Mouse (Mus musculus): Measurements from ENCODE around the gene Aox2. TPM values are rescaled to one million over a fixed set of nuclear protein-coding genes. Genes with fewer than 3 reads are reported as not detected.

Gene Aox2
- polyA plus RNA-seq (2014; fragmentation: Nextera tagmentation; extraction: Ambion mirVana), result 0.10 TPM in 2 replicates

DNA sequence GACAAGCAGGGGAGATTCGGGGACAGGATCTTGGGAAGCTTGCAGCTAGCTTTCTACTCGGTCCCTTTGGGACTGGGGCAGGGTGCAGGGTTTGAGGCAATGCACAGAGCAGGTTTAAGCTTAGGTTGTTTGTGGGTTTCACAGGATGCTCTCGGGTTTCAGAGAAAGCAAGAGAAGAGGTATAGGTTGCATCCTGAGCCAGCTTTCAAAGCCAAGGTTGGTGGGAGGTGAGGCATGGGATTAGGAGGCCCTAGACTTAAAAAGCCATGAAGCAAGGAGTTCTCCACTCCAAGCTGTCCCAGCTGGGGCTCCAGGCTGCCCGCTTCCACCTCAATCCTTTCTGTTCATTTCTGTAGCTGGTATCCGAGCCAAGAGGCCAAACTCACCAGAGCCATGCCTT lies at the start of gene Aox2:
Gene Aox2, plus strand, starts transcription at position 301 of the 400 bp plus-strand sequence.
- Histone ChIP-seq H3K4me1 (ENCODE audit: control insufficient read depth, insufficient read depth, low read length) (peaks cover 4% of the 10 kb centered on the region; the same call in 1 of the 2 replicates), H3K9me3 (ENCODE audit: control insufficient read depth, low read depth, low read length) (no peaks in the 10 kb centered on the region), H3K36me3 (ENCODE audit: control insufficient read depth, insufficient read depth, low read length) (no peaks in the 10 kb centered on the region), H3K27me3 (ENCODE audit: control insufficient read depth, insufficient read depth, low read length) (no peaks in the 10 kb centered on the region), H3K9ac (replicated peaks; ENCODE audit: low read depth, low read length) (no peak within 1 kb of the TSS), H3K4me2 (replicated peaks; ENCODE audit: low read depth, low read length) (no peak within 1 kb of the TSS), H3K4me3 (ENCODE audit: low read depth, low read length) (no peak within 1 kb of the TSS), H3K27ac (ENCODE audit: low read length) (no peak within 1 kb of the TSS)
- ATAC-seq (ENCODE audit: insufficient number of reproducible peaks, insufficient read depth, low FRiP score, low read depth), result no peak
- 66% methylated on average over 5 of the region's 5 CpGs for WGBS

DNA sequence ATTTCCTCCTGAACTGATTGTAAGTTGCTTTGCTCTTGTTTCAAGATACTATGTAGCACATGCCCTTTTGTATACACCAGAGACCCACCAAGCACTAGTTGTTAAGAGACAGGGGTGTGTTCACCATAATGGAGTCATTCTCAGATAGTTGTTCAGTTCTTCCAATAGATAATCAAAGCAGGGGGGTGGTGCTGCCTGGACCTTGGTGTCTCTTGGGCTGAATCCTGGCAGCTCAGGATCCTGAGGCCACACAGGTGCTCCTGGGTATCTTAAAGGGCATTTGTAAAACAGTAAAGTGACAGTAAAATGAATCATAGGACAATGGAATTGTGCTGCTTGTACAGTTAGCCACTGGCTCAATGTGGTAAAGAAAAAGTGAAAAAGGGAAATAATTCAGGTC lies 49.2 kb upstream of the Aox2 start:
- no peaks in the 10 kb centered on the region for H3K9me3 ChIP-seq (ENCODE audit: control insufficient read depth, low read depth, low read length)
- no peak overlapping the region for H3K27ac ChIP-seq (ENCODE audit: low read length)
- H3K27me3 ChIP-seq (ENCODE audit: control insufficient read depth, insufficient read depth, low read length), result no peaks in the 10 kb centered on the region
- no peak overlapping the region for H3K4me2 ChIP-seq (replicated peaks; ENCODE audit: low read depth, low read length)
- ATAC-seq (ENCODE audit: insufficient number of reproducible peaks, insufficient read depth, low FRiP score, low read depth), result no peak
- no peaks in the 10 kb centered on the region for H3K36me3 ChIP-seq (ENCODE audit: control insufficient read depth, insufficient read depth, low read length)
- no peak overlapping the region for H3K4me3 ChIP-seq (ENCODE audit: low read depth, low read length)
- no peak overlapping the region for H3K9ac ChIP-seq (replicated peaks; ENCODE audit: low read depth, low read length)
- H3K4me1 ChIP-seq (ENCODE audit: control insufficient read depth, insufficient read depth, low read length), result no peaks in the 10 kb centered on the region

DNA sequence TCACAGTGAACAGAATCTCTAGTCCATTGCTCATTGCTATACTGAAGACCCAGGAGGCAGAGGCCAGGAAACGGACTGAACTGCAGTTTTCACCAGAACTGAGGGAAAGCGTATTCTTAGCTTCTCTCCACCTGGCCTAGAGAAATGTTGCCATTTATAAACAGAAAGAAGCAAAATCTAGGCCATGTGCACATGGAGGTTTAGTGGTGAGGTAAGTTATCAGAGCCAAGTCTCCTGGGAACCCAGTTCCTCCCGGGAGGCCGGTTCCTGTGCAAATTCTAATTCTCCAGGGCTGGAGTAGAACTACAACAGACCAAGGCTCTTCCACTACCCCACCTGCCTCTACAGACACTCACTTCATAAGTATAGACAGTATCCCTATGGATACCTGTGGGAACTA lies 48.4 kb upstream of the Aox2 start:
- H3K27me3 ChIP-seq (ENCODE audit: control insufficient read depth, insufficient read depth, low read length), result no peaks in the 10 kb centered on the region
- ATAC-seq (ENCODE audit: insufficient number of reproducible peaks, insufficient read depth, low FRiP score, low read depth), result no peak
- 81% methylated on average over 4 of the region's 4 CpGs for WGBS

DNA sequence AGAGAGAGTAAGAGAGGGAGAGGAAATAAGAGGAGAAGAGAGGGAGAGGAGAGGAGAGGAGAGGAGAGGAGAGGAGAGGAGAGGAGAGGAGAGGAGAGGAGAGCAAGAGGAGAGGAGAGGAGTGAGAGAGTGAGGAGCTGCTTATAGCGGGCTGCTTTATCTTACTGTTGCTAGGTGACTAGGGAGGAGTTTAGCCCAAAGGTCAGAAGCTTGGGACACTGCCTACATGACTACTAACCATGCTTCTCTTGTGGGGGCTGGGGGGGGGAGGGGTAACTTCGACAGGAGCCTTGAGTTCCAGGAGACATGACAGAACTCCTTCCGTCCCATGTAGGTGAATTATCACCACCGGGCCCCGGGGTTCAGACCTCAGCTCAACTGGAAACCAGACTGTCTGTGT lies 47.6 kb upstream of the Aox2 start:
- Histone ChIP-seq H3K9ac (replicated peaks; ENCODE audit: low read depth, low read length) (no peak overlapping the region), H3K27ac (ENCODE audit: low read length) (no peak overlapping the region), H3K4me3 (ENCODE audit: low read depth, low read length) (no peak overlapping the region), H3K9me3 (ENCODE audit: control insufficient read depth, low read depth, low read length) (no peaks in the 10 kb centered on the region), H3K27me3 (ENCODE audit: control insufficient read depth, insufficient read depth, low read length) (no peaks in the 10 kb centered on the region), H3K36me3 (ENCODE audit: control insufficient read depth, insufficient read depth, low read length) (no peaks in the 10 kb centered on the region), H3K4me2 (replicated peaks; ENCODE audit: low read depth, low read length) (no peak overlapping the region), H3K4me1 (ENCODE audit: control insufficient read depth, insufficient read depth, low read length) (no peaks in the 10 kb centered on the region)
- WGBS, result 25% methylated on average over 5 of the region's 5 CpGs
- ATAC-seq (ENCODE audit: insufficient number of reproducible peaks, insufficient read depth, low FRiP score, low read depth), result no peak

More for the DNA sequence above, 48.4 kb upstream of the Aox2 start:
- Histone ChIP-seq H3K9ac (replicated peaks; ENCODE audit: low read depth, low read length) (no peak overlapping the region), H3K27ac (ENCODE audit: low read length) (no peak overlapping the region), H3K4me3 (ENCODE audit: low read depth, low read length) (no peak overlapping the region), H3K4me2 (replicated peaks; ENCODE audit: low read depth, low read length) (no peak overlapping the region), H3K36me3 (ENCODE audit: control insufficient read depth, insufficient read depth, low read length) (no peaks in the 10 kb centered on the region), H3K4me1 (ENCODE audit: control insufficient read depth, insufficient read depth, low read length) (no peaks in the 10 kb centered on the region), H3K9me3 (ENCODE audit: control insufficient read depth, low read depth, low read length) (no peaks in the 10 kb centered on the region)

DNA sequence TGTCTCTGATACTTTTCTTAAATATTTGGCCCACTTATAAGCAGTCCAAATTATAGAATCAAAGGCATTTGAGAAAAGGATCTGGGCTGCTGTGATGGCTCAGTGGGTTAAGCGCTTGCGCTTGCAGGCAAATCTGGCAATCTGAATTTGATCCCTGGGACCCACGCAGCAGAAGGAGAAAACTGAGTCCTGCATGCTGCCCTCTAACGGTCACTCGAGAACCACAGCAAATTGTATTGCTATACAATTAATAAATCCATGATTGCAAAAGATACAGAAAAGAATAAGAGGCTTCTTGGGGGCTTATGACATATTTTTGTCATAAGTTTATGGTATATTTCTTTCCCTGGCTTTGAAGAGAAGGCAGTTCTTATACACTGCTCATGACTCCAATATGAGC lies 42.7 kb upstream of the Aox2 start:
- no peak overlapping the region for H3K9ac ChIP-seq (replicated peaks; ENCODE audit: low read depth, low read length)
- ATAC-seq (ENCODE audit: insufficient number of reproducible peaks, insufficient read depth, low FRiP score, low read depth), result no peak
- no peak overlapping the region for H3K4me2 ChIP-seq (replicated peaks; ENCODE audit: low read depth, low read length)
- WGBS, result 54% methylated on average over 5 of the region's 5 CpGs
- H3K4me3 ChIP-seq (ENCODE audit: low read depth, low read length), result no peak overlapping the region
- no peaks in the 10 kb centered on the region for H3K4me1 ChIP-seq (ENCODE audit: control insufficient read depth, insufficient read depth, low read length)
- H3K27ac ChIP-seq (ENCODE audit: low read length), result no peak overlapping the region
- no peaks in the 10 kb centered on the region for H3K36me3 ChIP-seq (ENCODE audit: control insufficient read depth, insufficient read depth, low read length)
- H3K9me3 ChIP-seq (ENCODE audit: control insufficient read depth, low read depth, low read length), result no peaks in the 10 kb centered on the region
- H3K27me3 ChIP-seq (ENCODE audit: control insufficient read depth, insufficient read depth, low read length), result no peaks in the 10 kb centered on the region

DNA sequence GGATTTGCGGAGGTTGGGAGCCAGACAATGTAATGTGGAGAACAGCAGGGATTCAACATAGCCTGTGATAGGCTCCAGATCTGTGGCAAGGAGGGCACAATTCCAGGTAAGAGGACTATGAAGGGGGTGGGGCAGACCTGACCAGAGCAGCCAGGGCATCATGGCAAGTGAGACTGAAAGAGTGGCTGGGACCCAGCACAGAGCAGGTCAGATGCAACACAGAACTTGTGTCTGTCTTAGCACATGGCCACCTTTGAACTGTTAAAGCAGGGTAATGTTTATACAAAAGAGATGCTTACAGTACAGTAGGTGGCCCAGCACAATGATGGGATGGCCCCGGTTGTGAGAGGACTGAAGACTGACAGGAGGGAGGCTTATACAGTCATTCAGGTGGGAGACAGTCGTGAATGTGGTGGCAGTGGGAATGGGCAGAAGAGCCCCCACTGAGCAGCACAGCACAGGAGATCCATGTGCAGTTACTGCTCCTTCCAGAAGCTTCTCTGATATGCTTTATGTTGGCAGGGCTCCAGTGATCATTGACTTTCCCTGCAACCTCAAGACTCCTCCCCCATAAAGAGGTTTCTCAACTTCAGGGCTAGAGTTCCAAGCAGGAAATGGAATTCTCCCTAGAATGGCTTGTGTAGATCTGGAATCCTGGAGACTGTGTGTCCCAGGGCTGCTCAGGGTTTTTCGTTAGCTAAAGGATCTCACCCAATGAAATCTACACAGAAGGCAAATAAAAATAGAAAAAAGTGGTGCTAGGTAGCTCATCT lies 40.4 kb upstream of the Aox2 start:
- H3K36me3 ChIP-seq (ENCODE audit: control insufficient read depth, insufficient read depth, low read length), result no peaks in the 10 kb centered on the region
- 81% methylated on average over 4 of the region's 4 CpGs for WGBS
- H3K4me1 ChIP-seq (ENCODE audit: control insufficient read depth, insufficient read depth, low read length), result no peaks in the 10 kb centered on the region
- H3K27me3 ChIP-seq (ENCODE audit: control insufficient read depth, insufficient read depth, low read length), result no peaks in the 10 kb centered on the region
- no peak overlapping the region for H3K4me2 ChIP-seq (replicated peaks; ENCODE audit: low read depth, low read length)
- H3K9me3 ChIP-seq (ENCODE audit: control insufficient read depth, low read depth, low read length), result no peaks in the 10 kb centered on the region
- H3K9ac ChIP-seq (replicated peaks; ENCODE audit: low read depth, low read length), result no peak overlapping the region
- no peak overlapping the region for H3K27ac ChIP-seq (ENCODE audit: low read length)
- H3K4me3 ChIP-seq (ENCODE audit: low read depth, low read length), result no peak overlapping the region
- ATAC-seq (ENCODE audit: insufficient number of reproducible peaks, insufficient read depth, low FRiP score, low read depth), result peak; percentile 14; the same call in 1 of the 2 replicates

DNA sequence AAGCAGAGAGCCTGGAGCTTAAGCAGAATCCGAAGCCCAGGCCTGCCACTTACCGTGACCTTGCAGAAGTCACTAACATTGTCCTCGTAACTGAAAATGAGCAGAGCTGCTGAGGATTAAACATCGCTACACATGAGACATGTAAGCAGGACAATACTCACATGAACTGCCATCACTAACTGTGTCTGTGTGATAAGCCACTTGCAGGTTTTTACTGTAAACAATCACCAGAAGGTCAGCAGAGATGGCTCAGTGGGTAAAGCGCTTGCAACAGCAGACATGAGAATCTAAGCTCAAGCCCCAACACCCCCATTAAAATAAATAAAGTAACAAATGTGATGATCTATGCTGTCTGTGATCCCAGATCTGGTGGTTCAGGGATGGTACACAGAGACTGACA lies 39.7 kb upstream of the Aox2 start:
- H3K27me3 ChIP-seq (ENCODE audit: control insufficient read depth, insufficient read depth, low read length), result no peaks in the 10 kb centered on the region
- H3K4me3 ChIP-seq (ENCODE audit: low read depth, low read length), result no peak overlapping the region
- no peak for ATAC-seq (ENCODE audit: insufficient number of reproducible peaks, insufficient read depth, low FRiP score, low read depth)
- H3K4me2 ChIP-seq (replicated peaks; ENCODE audit: low read depth, low read length), result no peak overlapping the region
- no peak overlapping the region for H3K9ac ChIP-seq (replicated peaks; ENCODE audit: low read depth, low read length)
- H3K27ac ChIP-seq (ENCODE audit: low read length), result no peak overlapping the region
- H3K9me3 ChIP-seq (ENCODE audit: control insufficient read depth, low read depth, low read length), result no peaks in the 10 kb centered on the region
- 83% methylated on average over 5 of the region's 5 CpGs for WGBS
- H3K36me3 ChIP-seq (ENCODE audit: control insufficient read depth, insufficient read depth, low read length), result no peaks in the 10 kb centered on the region
- H3K4me1 ChIP-seq (ENCODE audit: control insufficient read depth, insufficient read depth, low read length), result no peaks in the 10 kb centered on the region

DNA sequence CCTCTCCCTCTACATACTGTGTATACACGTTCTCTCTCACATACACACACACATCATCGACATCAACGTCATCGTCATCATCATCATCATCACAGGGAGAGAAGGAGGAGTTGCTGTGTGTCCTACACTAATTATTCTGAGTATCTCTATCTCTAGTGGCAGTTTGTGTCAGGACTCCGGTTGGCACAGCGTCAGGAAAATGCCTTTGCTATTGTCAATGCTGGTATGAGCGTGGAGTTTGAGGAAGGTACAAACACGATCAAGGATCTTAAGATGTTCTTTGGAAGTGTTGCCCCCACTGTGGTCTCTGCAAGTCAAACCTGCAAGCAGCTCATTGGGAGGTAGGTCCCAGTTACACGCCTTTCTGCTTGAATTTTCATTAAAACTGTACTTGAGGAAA lies 39.2 kb upstream of the Aox2 start:
- Histone ChIP-seq H3K36me3 (ENCODE audit: control insufficient read depth, insufficient read depth, low read length) (no peaks in the 10 kb centered on the region), H3K4me1 (ENCODE audit: control insufficient read depth, insufficient read depth, low read length) (no peaks in the 10 kb centered on the region), H3K27me3 (ENCODE audit: control insufficient read depth, insufficient read depth, low read length) (no peaks in the 10 kb centered on the region), H3K4me2 (replicated peaks; ENCODE audit: low read depth, low read length) (no peak overlapping the region), H3K9me3 (ENCODE audit: control insufficient read depth, low read depth, low read length) (no peaks in the 10 kb centered on the region), H3K4me3 (ENCODE audit: low read depth, low read length) (no peak overlapping the region), H3K27ac (ENCODE audit: low read length) (no peak overlapping the region), H3K9ac (replicated peaks; ENCODE audit: low read depth, low read length) (no peak overlapping the region)
- WGBS, result 90% methylated on average over 9 of the region's 9 CpGs
- ATAC-seq (ENCODE audit: insufficient number of reproducible peaks, insufficient read depth, low FRiP score, low read depth), result no peak

DNA sequence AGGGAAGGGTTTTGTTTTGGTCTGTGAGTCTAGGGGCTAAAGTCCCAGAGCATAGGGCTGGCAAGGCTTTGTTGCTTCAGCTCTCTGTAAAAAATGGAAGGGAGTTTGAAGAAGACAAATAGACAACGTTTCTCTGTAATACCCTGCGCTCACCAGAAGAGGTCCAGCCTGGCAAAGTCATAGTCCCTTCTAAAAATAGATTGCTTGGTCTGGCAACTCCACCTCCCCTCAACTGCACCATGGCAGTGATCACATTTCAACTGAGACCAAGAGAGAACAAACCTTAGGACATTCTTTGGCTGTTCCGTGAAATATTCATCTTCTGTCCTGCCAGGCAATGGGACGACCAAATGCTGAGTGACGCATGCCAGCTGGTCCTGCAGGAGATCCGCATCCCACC lies 37.8 kb upstream of the Aox2 start:
- Histone ChIP-seq H3K4me2 (replicated peaks; ENCODE audit: low read depth, low read length) (no peak overlapping the region), H3K4me3 (ENCODE audit: low read depth, low read length) (no peak overlapping the region), H3K4me1 (ENCODE audit: control insufficient read depth, insufficient read depth, low read length) (no peaks in the 10 kb centered on the region), H3K27ac (ENCODE audit: low read length) (no peak overlapping the region), H3K36me3 (ENCODE audit: control insufficient read depth, insufficient read depth, low read length) (no peaks in the 10 kb centered on the region), H3K27me3 (ENCODE audit: control insufficient read depth, insufficient read depth, low read length) (no peaks in the 10 kb centered on the region), H3K9me3 (ENCODE audit: control insufficient read depth, low read depth, low read length) (no peaks in the 10 kb centered on the region), H3K9ac (replicated peaks; ENCODE audit: low read depth, low read length) (no peak overlapping the region)
- WGBS, result 64% methylated on average over 6 of the region's 6 CpGs
- ATAC-seq (ENCODE audit: insufficient number of reproducible peaks, insufficient read depth, low FRiP score, low read depth), result no peak
